Mouse (Mus musculus): ENCODE results near the gene Ifna6.

DNA sequence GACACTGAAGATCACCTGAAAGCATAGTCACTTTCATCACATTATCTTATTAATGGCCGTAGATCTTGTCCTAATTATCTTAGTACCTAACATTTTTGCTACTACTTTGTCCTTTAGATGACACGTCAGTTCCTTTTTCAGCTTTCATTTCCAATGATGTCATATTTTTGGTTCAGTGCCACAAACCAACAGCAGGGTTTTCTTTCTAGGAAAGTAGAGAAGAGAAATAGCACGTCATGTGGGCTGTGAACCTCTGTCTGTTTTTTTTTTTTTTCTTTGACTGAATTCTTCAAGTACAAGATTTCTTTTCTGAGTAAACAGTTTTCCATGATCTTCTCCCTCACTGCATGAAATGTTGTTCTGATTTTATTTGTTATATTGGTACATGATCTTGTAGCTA, 12.8 kb downstream of the Ifna6 start:
- no peak for TF ChIP-seq CTCF (IDR thresholded peaks at IDR 0.05; ENCODE audit: insufficient read depth, low read length)
- no peak for TF ChIP-seq POLR2A (IDR thresholded peaks at IDR 0.05; ENCODE audit: borderline replicate concordance, extremely low read depth, low read depth, low read length)
